Mouse (Mus musculus) ES-CJ7 (cell line): ENCODE measurements around the gene Oasl1.

ENCODE experiments used
- DNase-seq: peaks from one replicate; pipeline ENCODE4 v3.0.0; 2011; ENCODE audit warnings: low read depth, low spot score

The Oasl1 gene

GRCm38 (mm10) chr5:114968651-114969050, 45.6 kb downstream of the Oasl1 start:
- no peak for DNase-seq

GRCm38 (mm10) chr5:114969064-114969463, 46.0 kb downstream of the Oasl1 start:
- no peak for DNase-seq

DNA sequence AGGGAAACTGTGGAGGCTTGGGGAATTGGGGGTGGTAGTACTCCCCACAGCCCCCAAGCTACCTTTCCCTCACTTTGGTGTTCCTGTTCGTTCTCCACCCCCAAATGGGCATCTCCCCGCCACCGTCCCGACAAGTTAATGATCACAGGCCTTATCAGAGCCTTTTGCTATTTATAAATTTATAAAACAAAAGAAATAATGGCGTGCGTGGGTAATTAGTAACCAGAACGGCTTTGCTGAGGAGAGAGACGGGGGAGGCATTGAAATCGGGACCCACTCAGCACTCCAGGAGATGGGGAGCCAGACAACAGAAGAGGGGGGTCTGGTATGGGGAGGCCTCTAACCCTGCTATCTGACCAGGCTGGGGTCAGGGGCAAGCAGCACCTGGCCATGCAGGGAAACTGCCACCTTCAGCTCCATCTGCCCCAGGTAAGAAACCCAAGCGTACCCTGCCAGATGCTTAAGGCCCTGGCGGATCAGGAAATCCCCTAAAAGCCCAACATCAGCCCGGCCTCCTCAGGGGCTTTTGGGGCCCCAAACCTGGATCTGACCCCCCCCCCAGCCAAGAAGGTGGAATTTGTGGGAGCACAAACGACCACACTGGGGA, 46.7 kb downstream of the Oasl1 start:
- DNase-seq: no peak

- DNase-seq: no peak
Measured at GRCm38 (mm10) chr5:114970824-114971227, 47.8 kb downstream of the Oasl1 start, which contains the start of gene Hnf1a. Hnf1a (minus strand) TSS chr5:114971094.

DNA sequence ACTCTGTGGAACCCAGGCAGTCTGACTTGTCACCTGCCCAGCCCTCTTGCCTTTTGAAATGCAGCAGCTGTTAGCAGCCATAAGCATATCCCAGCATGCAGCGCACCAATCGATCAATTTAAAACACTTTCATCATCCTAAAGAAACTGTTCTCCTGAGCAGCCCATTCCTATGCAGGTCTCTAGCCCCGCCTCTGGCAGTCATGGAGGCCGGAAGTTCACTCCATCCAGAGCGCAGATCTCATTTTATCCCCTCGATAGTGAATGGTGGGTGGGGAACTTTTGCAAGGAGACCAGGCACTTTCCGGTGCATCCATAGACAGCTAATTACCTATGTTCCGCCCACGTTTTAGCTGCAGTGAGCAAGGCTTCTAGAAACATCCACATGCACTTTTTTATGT, 49.2 kb downstream of the Oasl1 start:
- peak; percentile 73 for DNase-seq

DNA sequence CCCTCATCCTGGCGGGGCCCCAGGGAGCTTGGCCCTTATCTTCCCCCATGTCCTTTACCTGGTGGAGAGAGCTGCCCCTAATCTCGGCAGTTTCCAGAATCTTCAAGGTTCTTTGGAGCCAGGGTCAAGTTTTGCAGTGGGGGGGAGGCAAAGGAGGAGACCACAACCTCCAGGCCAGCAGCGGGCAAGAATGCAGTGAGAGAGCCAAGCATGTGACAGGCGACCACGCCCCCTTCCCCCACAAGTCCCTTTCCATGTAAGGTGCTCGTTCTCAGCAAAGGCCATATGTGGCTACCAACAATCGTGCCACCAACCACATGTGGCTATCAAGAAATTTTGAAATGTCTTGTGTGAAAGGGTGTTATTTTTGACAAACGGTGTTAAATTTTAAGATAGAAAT, 50.1 kb downstream of the Oasl1 start:
- no peak for DNase-seq

- DNase-seq: no peak
Measured at GRCm38 (mm10) chr5:114976935-114977334, 53.9 kb downstream of the Oasl1 start.

- DNase-seq: no peak
Measured at GRCm38 (mm10) chr5:114978473-114978872, 55.4 kb downstream of the Oasl1 start.

GRCm38 (mm10) chr5:114978888-114979249, 55.8 kb downstream of the Oasl1 start:
- DNase-seq: peak; percentile 93

GRCm38 (mm10) chr5:114979250-114980121, 56.4 kb downstream of the Oasl1 start:
- peak; percentile 79 for DNase-seq

DNA sequence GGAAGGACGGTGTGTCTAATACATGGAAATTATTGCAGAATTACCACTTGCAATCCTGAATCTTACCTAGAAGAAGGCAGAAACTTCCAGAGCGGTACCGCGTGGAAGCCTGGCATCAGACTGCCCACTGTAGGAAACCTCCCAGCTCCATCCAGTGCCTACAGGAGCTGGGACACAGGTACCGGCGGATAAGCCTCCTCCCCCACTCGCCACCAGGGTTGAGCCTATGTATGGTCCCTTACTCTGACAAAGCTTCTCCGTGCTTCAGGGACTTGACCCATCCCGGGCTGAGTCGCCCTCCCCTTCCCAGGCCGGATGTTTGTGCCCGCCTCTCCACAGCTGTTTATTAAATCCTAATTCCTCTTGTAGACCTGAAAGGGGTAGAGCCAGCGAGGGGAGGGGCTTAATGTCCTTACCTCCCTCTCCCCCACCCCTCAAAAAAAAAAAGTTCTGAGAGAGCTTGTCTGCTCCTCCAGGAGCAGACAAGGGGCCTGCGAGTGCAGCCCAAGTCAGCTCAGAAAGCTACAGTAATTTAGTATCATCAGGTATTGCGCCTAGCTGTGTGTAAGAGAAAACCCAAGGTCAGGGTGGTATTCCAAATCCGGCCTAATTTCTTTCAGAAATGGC, 57.2 kb downstream of the Oasl1 start:
- peak; percentile 37 for DNase-seq

DNA sequence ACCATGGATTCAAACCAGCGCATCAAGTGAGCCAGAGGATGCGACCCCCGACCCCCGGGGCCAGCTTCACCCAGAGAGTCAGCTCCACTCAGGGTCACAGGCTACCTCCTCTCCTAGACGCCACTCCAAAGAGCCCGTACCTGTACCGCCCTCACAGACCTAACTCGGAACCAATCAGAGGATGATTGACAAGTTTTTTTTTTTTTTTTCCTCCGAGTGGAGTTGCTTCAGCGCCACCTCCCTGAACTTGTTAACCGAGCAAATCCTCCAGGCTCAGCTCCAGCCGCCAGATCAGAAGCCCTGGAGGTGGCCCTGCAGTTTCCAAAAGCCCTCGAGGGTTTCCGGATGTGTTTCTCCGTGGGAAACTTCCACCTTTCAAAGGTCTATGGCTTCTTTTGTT, 59.0 kb downstream of the Oasl1 start:
- peak; percentile 64 for DNase-seq

DNA sequence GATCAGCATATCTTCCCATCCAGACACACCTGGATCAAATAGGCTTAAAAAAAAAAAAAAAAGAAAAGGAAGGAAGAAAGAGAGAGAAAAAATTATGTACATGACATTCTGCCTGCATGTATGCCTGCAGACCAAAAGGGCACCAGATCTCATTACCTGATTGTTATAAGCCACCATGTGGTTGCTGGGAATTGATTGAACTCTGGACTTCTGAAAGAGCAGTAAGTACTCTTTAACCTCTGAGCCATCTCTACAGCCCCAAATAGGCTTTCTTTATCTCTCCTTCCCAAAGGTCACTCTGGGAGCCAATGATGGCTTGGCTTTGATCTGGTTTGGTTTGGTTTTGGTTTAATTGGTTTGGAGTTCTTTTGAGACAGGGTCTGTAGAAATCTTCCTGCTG, 62.0 kb downstream of the Oasl1 start:
- no peak for DNase-seq
